Mouse (Mus musculus) embryonic fibroblast, embryonic 13.5 days (primary cell): ENCODE data around the gene Cpne2.

ENCODE experiments used
- CTCF ChIP-seq: IDR thresholded peaks from 2 replicates; pipeline ENCODE4 v1.5.1; 2011; ENCODE audit warnings: mild to moderate bottlenecking, control low read depth, low read length, moderate library complexity, borderline replicate concordance; ENCODE audit not compliant: insufficient read depth
- POLR2A ChIP-seq: IDR thresholded peaks from 2 replicates; pipeline ENCODE4 v1.6.1; 2011; ENCODE audit warnings: low read depth, mild to moderate bottlenecking, control low read depth, low read length, moderate library complexity

DNA sequence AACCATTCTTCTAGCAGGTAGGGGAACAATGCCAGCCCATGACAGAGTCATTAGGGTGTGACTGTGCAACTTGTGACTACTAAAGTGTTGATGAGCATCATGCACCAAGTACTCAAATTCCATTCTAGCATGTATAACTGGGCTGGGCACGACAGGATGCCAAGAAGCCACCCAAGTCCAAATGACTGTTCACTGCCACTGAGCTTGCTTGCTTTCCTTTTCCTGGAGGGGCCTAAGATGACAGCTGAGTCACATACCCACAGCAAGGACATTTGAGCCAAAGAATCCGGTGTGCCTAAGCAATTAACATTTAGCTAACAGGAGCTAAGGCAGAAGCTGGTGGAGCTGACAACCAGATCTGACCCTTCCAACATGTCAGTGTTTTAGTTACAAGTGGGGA is 39.1 kb downstream of the Cpne2 start:
- TF ChIP-seq CTCF (no peak), POLR2A (no peak)
